Mouse (Mus musculus): ENCODE data around the gene Slc6a6.

Gene Slc6a6

DNA sequence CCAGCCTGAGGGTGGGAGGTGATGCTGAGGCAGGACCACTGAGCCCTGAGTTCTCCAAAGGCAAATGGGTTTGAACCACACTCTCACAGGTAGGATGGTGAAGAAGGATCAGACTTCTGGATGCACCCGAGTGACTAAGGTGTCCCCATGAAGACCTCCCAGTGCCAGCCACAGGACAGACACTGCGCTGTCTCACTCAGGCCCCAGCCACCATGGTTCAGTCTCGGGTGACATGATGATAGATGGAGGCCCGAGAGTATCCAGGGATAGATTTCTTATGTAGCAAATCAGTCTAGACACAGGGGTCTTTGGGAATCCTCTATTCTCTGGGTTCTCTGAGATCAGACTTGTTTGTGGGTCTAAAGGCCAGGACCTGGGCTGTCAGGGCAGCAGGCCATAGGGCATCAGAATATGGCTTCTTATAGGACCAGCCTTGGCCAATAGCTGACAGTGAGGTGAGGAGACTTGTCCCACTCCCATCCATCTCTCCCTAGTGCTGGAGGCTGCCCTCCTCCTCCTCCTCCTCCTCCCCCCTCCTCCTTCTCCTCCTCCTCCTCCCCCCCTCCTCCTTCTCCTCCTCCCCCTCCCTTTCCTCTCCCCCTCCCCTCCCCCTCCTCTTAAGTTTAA, 36.8 kb downstream of the Slc6a6 start:
- no peak for DNase-seq (ENCODE audit: low read depth, low spot score)

DNA sequence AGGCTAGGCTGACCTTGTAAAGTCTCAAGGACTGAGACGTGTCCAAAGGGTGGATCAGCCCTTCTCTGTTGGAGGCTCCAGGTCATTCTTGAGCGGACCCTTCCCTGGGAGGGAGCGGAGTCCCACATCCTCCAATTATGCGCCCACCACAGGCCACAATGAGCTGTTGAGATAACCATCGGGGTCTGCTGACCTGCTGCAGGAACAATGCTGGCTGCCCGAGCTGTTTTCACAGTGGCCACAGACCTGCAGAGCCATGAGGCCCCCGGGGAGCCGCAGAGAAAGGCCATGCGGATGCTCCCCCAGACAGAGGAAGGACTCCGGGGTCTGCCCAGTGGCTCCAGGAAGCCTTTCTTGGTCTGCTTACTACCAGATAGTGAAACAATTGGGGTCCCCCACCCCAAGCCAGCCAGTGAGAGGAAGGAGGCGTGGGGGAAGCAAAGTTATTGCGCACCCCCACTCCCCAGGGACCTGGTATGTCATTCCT, 37.4 kb downstream of the Slc6a6 start:
- DNase-seq (ENCODE audit: low read depth, low spot score) = no peak

DNA sequence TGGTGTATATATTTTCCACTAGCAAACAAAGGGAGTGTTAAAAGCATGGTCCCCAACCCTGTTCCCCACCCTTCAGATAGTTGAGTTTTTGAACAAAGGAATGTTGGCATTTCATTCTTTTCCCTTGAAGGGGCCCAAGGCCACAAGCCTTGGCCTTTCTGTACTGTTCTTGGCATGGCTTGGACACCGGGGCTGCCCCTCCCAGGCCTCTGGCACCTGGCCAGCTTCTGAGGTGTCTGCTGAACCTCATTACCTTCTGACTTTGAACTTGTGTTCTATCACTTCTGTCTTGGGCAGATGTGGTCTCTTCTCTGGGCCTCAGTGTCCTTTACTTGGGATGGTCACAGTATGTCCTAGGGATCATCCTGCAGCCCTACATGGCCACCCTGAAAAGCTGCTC, 43.5 kb downstream of the Slc6a6 start:
- DNase-seq (ENCODE audit: low read depth, low spot score) = no peak

DNA sequence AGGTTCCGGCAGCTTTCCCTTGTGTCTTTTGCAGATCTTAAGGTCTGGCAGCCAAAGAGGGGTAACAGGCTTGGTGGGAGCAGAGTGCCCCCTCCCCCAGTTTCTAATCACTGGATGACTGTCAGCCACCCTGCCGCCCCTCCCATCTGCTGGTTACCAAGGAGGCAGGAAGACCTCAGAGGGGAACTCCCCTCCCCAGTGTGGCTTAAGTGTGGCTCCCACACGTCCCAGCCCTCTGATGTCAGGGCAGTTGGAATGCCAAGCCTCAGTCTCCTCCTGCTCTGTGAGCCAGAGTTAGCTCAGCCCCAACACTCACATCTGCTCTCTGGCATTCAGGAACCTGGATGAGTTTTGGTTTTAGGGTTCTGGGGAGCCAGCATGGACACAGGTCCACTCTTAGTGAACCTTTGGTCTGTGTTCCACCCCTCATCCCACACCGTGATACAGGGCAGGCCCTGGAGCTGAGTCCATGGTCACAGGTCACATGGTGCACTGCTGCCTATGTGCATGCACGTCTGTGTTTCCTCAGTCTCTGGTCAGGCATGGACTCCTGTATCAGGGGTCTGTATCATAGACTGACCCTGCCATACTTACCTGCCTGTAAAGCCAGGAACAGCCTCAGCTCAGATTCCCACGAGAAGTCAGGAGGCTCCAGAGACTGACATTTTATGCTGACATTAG, 45.2 kb downstream of the Slc6a6 start:
- DNase-seq (ENCODE audit: low read depth, low spot score) = no peak

DNA sequence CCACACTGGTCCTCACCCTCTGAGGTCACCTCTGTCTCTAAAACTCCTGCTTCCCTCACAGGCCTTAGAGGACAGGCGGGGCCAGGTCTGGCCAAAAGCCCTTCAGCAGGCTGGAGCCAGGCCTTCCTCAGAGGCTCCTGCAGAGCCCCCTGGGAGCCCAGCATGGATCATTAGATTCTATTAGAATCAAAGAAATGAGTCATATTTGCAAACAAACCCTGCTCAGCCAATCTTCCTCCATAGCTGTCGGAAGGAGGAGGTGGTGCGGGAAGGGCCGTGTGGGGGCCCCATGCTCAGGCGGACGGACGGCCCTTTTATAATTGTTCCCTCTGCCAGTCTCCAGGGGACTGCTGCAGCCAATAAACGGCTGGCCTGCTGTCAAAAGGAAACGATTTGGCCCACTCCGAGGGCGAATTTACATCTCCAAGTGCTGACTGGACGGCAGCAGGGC, 45.8 kb downstream of the Slc6a6 start:
- DNase-seq (ENCODE audit: low read depth, low spot score) = no peak

DNA sequence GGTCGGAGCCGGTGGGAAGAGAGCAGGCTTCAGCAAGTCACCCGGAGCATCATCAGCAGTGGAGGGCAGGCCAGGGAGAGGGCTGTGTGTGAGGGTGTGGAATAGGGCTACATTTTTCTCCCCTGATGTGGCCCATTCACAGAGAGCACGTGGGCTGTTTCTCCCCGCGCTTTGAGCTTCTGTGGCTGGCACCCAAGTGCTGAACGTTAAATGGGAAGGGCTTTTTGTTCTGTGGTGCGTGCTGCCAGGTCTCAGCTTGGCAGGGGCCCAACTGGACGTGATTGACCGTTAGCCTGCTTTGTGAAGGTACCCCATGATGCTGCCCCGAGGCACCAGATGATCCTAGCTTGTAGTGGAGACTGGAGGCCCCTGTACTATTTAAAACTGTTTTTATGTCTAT, 48.3 kb downstream of the Slc6a6 start:
- no peak for DNase-seq (ENCODE audit: low read depth, low spot score)

DNA sequence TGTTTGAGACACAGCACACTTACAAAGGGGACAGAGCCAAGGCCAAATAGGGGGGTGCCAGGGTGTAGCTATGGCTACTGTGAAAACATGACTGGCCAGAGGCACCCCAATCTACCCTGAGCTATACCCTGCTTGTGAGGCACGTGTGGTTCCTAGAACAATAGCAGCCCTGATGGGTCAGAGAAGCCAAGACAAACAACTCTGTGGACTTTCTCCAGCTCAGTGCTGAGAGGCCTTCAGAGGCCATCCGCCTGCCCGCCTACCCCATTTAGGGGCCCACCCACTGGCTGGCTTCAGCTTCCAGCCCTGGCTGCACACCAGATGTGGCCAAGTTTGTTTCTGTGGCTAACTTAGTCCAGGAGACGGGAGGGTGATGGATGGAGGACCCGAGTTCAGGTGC, 52.6 kb downstream of the Slc6a6 start:
- no peak for DNase-seq (ENCODE audit: low read depth, low spot score)

DNA sequence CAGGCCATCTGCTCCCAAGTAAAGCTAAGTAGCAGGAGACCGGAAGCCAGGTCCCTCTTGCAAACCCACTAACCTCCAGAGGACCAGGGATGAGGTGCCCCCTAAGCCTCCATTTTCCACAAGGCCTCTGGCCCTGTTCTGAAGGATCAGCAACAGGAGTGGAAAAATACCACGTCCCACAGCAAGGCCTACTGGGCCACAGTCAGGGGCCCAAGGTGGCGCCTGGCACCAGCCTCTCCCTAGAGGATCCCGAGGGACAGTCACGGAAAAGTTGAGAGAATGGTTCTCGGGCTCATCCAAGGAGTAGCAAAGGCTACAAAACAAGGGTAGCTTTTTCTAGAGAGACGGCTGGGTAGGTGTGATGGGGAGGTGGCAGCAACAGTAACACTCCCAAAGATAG, 53.6 kb downstream of the Slc6a6 start:
- DNase-seq (ENCODE audit: low read depth, low spot score) = no peak

DNA sequence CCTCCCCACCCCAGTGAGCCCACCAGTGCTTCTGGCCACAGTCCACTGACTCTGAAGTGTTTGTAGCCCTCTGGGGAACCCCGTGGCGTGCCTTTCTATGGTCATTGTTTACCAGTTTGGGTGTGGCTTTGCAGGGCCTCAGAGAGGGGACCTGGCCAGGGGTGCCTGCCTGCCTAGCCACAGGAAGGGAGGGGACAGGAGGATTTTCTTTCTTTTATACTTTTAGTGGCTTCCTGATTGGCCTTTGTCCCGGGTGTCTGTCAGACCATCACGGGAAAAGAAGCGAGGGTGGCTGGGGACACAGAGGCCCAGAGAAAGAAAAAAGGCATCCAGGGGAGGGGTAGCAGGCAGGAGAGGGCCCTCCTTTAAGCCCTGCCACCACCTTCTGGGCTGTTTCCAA, 54.2 kb downstream of the Slc6a6 start:
- no peak for DNase-seq (ENCODE audit: low read depth, low spot score)

DNA sequence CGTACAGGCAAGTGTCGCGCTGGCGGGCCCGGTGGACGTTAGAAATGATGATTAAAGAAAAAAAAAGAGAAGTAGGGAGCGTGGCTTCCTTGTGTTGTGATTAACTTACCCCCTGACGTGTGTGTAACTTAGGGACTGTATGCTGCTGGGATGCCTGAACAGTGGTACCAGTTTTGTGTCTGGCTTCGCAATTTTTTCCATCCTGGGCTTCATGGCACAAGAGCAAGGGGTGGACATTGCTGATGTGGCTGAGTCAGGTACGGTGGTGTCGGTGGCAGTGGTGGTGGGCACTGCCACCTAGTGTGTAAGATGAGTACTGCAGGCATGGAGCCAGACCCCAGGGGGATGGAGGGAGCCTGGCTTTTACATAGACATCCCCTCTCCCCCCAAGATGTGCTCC, 57.2 kb downstream of the Slc6a6 start:
- peak; percentile 49 for DNase-seq (ENCODE audit: low read depth, low spot score)

DNA sequence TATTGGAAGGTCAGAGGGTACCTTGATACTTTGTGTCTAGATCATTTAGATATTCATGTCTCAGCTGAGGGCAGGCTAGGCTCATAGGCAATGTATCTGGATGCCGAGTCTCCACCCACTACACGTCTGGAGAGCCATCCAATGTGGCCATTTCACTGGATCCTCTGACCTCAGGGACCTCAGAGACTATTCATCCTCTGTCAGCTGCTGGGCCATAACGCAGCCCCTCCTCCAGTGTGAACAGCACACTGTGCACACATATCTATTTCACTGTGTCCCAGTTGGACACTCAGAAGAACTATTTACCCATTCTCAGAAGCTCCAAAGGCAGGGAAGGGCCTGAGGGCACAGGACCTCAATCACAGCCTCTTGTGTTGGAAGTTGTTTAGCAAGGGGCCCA, 58.6 kb downstream of the Slc6a6 start:
- no peak for DNase-seq (ENCODE audit: low read depth, low spot score)

DNA sequence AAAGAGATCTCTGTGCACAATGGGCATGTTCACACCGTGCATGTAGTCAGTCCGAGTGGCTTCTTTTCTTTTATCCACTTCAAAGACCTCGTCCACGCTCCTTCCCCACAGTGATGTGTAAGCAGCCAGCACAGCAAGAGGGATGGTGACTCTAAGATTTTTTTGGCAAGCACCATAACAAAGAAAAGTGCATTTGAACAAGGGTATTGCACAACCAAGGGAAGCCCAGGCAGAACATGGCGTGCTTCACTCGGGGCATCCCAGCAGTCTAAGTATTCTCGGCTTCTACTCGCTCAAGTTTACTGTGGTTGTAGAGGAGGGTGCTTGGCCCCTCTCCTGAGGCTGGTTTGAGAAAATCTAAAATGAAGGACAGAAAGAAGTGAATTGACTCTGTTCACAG, 59.1 kb downstream of the Slc6a6 start:
- DNase-seq (ENCODE audit: low read depth, low spot score) = no peak

DNA sequence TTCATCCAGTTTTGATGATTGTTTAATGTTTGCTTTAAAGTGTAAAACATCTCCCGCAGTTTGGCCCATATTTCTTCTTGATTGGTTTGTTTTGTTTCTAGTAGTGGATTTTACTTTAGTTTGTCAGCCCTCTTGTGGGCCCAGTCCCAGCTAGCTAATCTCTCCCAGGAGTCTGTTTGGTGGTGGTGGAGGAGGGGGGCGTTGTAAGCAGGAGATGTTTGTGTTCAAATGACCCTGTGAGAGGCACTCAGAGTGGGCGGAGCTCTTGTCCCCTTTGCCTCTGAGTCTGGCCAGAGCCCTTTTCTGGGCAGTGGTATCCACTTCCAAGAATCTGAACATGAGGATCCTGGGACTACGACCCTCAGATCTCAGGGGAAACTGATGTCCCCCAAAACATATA, 60.0 kb downstream of the Slc6a6 start:
- no peak for DNase-seq (ENCODE audit: low read depth, low spot score)

DNA sequence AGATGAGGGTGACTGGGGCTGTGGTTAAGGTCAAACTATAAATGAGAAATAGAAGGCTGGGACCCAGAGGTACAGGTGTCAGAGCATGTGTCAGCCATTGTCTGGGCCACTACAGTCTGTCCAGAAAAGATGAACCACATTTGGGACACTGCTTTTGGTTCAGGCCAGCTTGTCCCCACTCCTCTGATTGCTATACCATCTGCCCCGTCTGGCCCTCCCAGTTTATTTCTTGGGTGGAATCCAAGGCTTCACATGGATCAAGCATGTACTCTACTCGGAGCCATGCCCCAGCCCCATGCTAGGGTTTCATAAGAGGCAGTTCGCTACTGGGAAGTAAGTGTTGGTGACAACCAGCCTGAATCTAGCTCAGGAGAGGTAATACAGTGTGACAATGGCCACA, 61.4 kb downstream of the Slc6a6 start:
- DNase-seq (ENCODE audit: low read depth, low spot score) = no peak

DNA sequence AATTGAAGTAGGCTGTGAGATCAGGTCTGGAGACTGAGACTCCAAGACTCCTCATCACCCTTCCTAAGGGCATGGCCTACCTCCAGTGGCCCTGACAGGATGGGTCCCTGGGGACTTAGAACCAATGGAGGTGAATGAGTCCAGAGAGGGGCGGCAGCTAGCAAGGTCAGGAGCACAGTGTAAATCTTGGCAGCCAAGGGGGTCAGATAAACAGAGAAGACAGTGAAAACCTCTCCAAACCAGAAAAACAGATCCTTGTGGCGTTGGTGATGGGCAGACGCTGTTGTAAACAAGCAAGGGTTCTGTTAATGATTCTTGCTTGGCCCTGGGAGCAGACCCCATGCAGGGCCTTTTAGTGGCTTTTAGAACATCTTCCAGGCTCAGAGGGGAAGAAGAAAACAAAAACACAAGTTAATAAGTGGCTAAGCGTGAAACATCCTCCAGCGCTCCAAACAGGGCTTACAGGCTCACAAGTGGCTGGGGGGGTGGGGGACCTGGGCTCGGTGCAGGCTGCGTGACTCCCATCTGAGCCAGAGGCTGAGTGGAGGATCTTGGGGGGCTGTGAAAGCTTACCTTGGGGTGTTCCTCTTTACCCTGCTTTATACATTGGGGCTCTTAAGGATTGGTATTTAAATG, 62.2 kb downstream of the Slc6a6 start:
- no peak for DNase-seq (ENCODE audit: low read depth, low spot score)

DNA sequence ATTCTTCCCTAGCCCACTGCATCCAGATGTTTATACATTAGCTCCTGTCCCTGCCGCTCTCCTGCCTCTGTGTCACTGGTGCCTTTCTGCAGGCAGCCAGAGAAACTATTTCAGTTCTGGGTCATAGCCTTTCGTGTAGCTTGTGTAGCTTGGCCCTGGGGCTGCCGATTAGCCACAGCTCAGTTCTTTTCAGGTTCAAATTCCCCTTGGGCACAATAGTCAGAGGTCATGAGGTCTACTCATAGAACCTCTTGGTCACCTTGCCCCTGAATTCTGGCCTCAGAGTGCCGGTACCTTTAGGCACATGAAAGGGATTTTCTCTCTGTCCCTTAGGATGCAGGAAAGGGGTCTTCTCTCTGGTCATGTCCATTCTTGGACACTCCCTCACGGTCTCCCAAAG, 62.9 kb downstream of the Slc6a6 start:
- DNase-seq (ENCODE audit: low read depth, low spot score) = no peak

DNA sequence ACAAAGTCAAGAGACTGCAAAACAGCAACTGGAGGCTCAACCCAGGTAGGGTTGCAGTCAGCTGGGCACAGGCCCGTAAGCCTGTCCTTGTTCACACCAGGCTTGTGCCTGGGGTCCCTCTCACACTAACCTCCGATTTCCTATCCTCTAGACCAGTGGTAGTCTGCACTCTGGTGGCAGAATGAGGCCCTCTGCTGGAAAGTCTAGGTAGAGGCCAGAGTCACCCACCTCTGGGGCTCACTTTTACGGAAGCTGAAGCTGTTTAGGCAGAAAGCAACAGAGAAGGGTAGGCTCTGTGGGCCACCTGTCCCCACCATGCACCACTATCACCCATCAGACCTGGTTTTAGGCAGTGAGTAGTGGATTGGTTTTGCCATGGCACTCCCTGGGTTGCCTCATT, 67.1 kb downstream of the Slc6a6 start:
- peak; percentile 25 for DNase-seq (ENCODE audit: low read depth, low spot score)

DNA sequence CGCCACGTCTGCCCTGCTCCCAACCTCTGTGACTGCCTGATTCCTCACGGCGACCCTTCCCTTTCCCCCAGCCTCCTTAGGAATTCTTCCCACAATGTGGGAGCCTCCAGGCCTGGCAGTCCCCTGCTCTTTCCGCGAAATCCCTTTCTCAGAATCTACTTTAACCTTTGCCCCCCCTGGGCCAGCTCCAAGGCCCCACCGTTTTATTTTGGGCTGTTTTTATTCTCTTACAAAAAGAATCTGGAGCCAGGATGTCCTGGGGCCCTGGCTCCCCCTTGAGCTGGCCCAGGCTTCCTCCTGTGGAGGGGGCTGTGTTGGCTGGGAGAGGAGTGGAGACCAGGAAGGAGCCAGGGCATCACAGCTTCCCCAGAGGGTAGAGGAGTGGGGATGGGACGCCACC, 69.0 kb downstream of the Slc6a6 start:
- no peak for DNase-seq (ENCODE audit: low read depth, low spot score)

DNA sequence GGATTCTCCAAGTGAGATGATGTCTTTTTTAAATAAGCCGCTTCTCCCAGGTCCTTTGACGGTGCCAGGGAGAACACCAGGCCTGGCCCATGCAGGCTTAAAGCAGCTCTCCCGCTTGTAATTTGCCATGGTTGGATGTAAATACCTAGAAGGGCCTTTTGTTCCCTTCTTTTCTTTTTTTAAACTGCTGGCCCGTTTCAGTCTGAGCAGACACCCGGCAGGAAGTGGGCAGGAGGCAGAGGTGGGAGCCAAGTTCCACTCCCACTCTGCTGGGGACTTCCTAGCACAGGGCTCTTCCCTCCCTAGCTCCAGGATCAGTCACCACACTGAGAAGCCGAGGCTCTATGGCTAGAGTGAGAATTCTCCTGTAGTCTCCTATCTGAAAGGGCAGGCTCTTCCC, 70.2 kb downstream of the Slc6a6 start:
- DNase-seq (ENCODE audit: low read depth, low spot score) = no peak

DNA sequence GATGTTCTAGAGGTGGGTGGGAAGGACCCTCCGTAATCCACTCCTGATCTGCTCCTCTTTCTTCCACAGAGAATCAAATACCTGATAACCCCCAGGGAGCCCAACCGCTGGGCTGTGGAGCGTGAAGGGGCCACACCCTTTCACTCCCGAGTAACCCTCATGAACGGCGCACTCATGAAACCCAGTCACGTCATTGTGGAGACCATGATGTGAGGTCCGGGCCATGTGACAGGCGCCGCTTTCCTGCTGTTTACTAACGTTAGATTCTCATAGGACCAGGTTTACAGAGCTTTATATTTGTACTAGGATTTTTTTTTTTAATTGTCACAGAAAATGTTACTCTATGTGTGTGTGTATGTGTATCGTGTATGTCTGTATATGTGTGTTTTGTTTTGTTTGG, 71.0 kb downstream of the Slc6a6 start:
- no peak for DNase-seq (ENCODE audit: low read depth, low spot score)

DNA sequence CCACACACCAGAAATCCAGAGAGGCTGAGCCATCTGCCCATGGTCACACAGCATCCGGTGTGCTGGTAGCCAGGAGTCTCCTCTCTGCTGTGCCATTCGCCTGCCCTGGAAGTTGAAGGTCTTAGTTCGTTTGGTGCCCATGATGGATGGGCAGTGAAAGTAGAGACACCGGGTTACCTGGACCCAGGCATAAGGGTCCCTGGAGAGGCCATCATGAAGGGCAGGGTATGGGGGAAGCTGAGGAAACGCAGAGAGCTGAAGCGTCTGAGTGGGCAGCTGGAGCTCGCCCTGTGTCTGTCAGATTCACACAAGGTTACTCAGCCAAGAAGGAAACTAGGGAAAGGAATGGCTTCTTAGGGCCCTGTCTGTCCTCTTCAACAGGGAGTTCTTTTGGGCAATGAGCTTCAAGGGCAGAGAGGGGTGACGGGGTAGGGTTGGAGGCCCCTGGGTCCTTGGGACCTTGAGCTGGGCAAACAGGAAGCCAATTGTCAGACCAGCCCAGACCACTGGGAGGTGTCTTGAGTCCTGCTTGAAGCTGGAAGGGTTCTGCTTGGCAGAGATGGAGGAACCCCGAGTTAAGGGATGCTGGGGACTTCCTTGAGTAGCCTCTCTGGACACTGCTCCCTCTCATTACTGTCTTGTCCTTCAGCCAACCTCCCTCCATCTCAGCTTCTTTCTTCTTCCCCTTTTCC, 78.3 kb downstream of the Slc6a6 start:
- no peak for DNase-seq (ENCODE audit: low read depth, low spot score)

DNA sequence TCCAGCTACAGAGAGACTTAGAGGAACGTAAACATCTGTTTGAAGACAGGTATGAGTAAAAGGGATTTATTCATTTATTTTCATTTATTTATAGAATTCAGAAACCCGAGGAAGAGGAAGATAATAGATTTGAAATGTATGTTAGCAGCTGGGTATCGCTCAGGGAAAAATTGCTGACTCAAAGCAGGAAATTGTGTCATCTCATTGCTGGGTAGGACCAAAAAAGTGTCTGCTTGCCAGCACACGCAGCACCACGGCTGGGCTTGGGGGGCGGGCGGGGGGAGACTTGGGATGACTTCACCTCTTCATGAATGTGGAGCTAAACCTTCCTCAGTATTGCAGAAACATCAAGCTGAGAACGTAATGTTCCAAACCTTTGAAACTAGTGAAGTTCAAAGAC, 83.7 kb downstream of the Slc6a6 start:
- DNase-seq (ENCODE audit: low read depth, low spot score) = peak; percentile 8

DNA sequence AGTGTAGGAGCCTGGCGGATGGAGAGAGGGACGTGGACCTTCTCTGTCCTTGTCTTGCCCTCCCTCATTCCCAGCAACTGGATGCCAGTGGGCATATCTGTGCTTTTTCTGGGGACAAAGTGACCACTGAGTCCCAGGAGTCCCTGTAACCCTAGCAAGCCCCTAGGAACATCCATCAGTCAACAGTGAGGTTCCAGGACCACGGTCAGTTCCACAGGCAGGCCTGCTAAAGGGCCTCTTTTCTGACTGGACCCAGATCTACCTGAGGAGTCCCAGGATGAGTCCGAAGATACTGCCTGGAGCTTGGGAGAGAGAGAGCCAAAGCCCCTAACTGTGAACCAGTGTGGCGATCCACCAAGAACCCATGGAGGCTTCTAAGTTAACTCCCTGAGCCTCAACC, 90.1 kb downstream of the Slc6a6 start:
- no peak for DNase-seq (ENCODE audit: low read depth, low spot score)

Measured in A20 (cell line).